Mouse (Mus musculus): ENCODE measurements around the gene Hsph1. TPM values are rescaled to one million over a fixed set of nuclear protein-coding genes. Genes with fewer than 3 reads are reported as not detected.

Hsph1 gene
- polyA plus RNA-seq, 1 experiment from 2014 or later = 104 TPM

DNA sequence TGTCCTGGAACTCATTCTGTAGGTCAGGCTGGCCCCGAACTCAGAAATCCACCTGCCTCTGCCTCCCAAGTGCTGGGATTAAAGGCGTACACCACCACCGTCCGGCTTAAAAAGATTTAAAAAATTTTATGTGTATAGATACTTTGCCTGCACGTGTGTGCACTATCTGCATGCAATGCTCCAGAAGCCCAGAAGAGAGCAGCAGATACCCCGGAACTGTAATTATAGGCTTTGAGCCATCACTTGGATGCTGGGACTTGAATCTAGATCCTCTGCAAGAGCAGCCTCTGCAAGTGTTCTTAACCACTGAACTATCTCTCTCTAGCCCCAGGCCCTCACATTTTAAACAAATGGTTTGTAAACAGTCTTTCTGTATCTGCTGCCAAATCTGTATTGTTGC is 26.8 kb upstream of the Hsph1 start:
- Histone ChIP-seq H3K4me2 (ENCODE audit: low read length) (no peak overlapping the region), H3K9me3 (ENCODE audit: control insufficient read depth, low read length) (0 out of 2 replicates have a peak, but pooled peaks cover 3% of the 10 kb centered on the region), H3K27me3 (ENCODE audit: control insufficient read depth, insufficient read depth, low read length) (no peaks in the 10 kb centered on the region), H3K4me3 (replicated peaks; ENCODE audit: low read depth, low read length) (no peak overlapping the region), H3K9ac (replicated peaks; ENCODE audit: low read length) (no peak overlapping the region), H3K36me3 (ENCODE audit: control insufficient read depth, insufficient read depth, low read length) (no peaks in the 10 kb centered on the region), H3K27ac (replicated peaks; ENCODE audit: low read depth, low read length) (no peak overlapping the region), H3K4me1 (ENCODE audit: control insufficient read depth, insufficient read depth, low read length) (no peaks in the 10 kb centered on the region)
- DNase-seq (no peak), ATAC-seq (ENCODE audit: low FRiP score, low TSS enrichment) (no peak)
- 92% methylated on average over 6 of the region's 6 CpGs for WGBS

DNA sequence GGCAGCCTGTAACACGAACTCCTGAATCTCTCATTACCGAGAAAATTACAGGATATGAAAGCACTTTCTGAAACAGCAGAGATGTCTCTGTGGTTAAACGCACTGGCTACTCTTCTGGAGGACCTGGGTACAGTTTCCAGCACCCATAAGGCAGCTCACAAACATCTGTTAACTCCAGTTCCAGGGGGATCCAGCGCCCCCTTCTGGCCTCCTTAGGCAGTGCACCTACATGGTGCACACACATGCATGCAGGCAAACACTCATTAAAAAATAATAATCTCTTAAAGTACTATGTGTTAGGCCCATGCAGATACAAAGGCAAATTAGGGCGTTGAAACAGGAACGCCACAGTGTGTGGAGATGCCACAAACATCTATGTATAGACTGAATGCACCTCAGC is 25.3 kb upstream of the Hsph1 start:
- Histone ChIP-seq H3K27ac (replicated peaks; ENCODE audit: low read depth, low read length) (no peak overlapping the region), H3K4me1 (ENCODE audit: control insufficient read depth, insufficient read depth, low read length) (no peaks in the 10 kb centered on the region), H3K4me3 (replicated peaks; ENCODE audit: low read depth, low read length) (no peak overlapping the region), H3K9me3 (ENCODE audit: control insufficient read depth, low read length) (0 out of 2 replicates have a peak, but pooled peaks cover 3% of the 10 kb centered on the region), H3K9ac (replicated peaks; ENCODE audit: low read length) (no peak overlapping the region), H3K4me2 (ENCODE audit: low read length) (no peak overlapping the region), H3K27me3 (ENCODE audit: control insufficient read depth, insufficient read depth, low read length) (no peaks in the 10 kb centered on the region), H3K36me3 (ENCODE audit: control insufficient read depth, insufficient read depth, low read length) (no peaks in the 10 kb centered on the region)
- no peak for ATAC-seq (ENCODE audit: low FRiP score, low TSS enrichment)
- WGBS = 90% methylated on average over 6 of the region's 6 CpGs
- DNase-seq = no peak

DNA sequence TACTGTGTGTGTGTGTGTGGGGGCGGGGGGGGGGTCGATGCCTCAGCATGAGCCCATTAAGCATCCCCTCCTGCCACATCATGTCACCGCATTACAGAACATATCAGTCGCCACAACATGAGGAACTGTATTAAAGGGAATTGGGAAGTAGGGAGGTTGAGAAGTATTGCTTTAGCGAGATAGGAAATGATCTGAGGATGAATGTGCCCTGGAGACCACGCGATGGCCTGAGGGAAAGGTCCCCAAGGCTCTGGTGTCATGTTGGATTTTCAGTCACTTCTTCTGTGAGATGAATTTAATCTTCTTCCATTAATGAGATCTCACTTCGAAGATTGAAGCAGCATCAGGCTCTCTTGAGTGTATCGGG is 23.2 kb upstream of the Hsph1 start:
- peak; percentile 50 for DNase-seq
- 53% methylated on average over 9 of the region's 9 CpGs for WGBS
- Histone ChIP-seq H3K4me2 (ENCODE audit: low read length) (no peak overlapping the region), H3K4me1 (ENCODE audit: control insufficient read depth, insufficient read depth, low read length) (no peaks in the 10 kb centered on the region), H3K9me3 (ENCODE audit: control insufficient read depth, low read length) (0 out of 2 replicates have a peak, but pooled peaks cover 3% of the 10 kb centered on the region), H3K9ac (replicated peaks; ENCODE audit: low read length) (no peak overlapping the region), H3K27ac (replicated peaks; ENCODE audit: low read depth, low read length) (no peak overlapping the region), H3K4me3 (replicated peaks; ENCODE audit: low read depth, low read length) (no peak overlapping the region), H3K27me3 (ENCODE audit: control insufficient read depth, insufficient read depth, low read length) (no peaks in the 10 kb centered on the region), H3K36me3 (ENCODE audit: control insufficient read depth, insufficient read depth, low read length) (no peaks in the 10 kb centered on the region)
- ATAC-seq (ENCODE audit: low FRiP score, low TSS enrichment) = no peak; the same call in 1 of the 2 replicates

DNA sequence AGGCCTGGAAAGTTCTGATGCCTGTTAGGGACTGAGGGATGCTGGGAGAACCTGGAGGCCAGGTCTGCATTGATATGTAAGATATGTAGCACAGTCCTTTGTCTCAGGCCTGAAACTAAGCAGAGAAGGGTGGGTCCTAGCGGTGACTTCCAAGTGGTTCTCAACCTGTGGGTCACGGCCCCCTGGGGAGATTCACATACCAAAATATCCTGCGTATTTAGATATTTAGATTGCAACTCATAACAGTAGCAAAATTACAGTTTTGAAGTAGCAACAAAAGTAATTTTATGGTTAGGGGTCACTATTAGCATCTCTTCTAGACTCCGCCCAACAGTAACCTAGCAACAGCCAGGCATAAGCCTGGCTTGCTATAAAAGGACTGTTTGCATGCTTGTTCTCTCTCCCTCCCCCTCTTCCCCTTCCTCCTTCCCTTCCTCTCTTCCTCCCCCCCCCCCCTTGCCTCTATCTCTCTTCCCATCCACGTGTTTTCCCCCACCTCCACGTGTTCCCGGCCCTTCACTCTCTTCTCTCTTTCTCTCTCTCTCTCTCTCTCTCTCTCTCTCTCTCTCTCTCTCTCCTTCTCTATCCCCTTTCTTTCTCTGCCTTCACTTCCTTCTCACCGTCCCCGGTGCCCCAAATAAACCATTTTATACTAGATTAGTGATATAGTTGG is 22.7 kb upstream of the Hsph1 start:
- H3K36me3 ChIP-seq (ENCODE audit: control insufficient read depth, insufficient read depth, low read length) = no peaks in the 10 kb centered on the region
- H3K9me3 ChIP-seq (ENCODE audit: control insufficient read depth, low read length) = 0 out of 2 replicates have a peak, but pooled peaks cover 3% of the 10 kb centered on the region
- H3K4me1 ChIP-seq (ENCODE audit: control insufficient read depth, insufficient read depth, low read length) = no peaks in the 10 kb centered on the region
- no peak for ATAC-seq (ENCODE audit: low FRiP score, low TSS enrichment)
- no peak overlapping the region for H3K9ac ChIP-seq (replicated peaks; ENCODE audit: low read length)
- no peaks in the 10 kb centered on the region for H3K27me3 ChIP-seq (ENCODE audit: control insufficient read depth, insufficient read depth, low read length)
- H3K4me3 ChIP-seq (replicated peaks; ENCODE audit: low read depth, low read length) = no peak overlapping the region
- peak; percentile 49 for DNase-seq
- no peak overlapping the region for H3K27ac ChIP-seq (replicated peaks; ENCODE audit: low read depth, low read length)
- 66% methylated on average over 9 of the region's 9 CpGs for WGBS
- no peak overlapping the region for H3K4me2 ChIP-seq (ENCODE audit: low read length)

DNA sequence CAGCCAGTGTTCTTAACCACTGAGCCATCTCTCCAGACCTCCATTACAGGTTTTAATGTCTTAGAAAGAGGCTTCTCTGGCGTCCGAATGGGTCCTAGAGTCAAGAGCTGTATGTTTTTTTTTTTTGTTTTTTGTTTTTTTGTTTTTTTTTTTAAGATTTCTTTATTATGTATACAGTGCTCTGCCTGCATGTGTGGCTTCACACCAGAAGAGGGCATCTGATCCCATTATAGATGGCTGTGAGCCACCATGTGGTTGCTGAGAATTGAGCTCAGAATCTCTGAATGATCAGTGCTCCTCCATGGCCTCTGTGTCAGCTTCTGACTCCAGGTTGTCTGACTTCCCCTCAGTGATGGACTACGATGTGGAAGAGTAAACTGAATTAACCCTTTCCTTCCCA is 21.8 kb upstream of the Hsph1 start:
- Histone ChIP-seq H3K9me3 (ENCODE audit: control insufficient read depth, low read length) (0 out of 2 replicates have a peak, but pooled peaks cover 3% of the 10 kb centered on the region), H3K4me2 (ENCODE audit: low read length) (no peak overlapping the region), H3K27ac (replicated peaks; ENCODE audit: low read depth, low read length) (no peak overlapping the region), H3K4me3 (replicated peaks; ENCODE audit: low read depth, low read length) (no peak overlapping the region), H3K36me3 (ENCODE audit: control insufficient read depth, insufficient read depth, low read length) (no peaks in the 10 kb centered on the region), H3K4me1 (ENCODE audit: control insufficient read depth, insufficient read depth, low read length) (no peaks in the 10 kb centered on the region), H3K9ac (replicated peaks; ENCODE audit: low read length) (no peak overlapping the region), H3K27me3 (ENCODE audit: control insufficient read depth, insufficient read depth, low read length) (no peaks in the 10 kb centered on the region)
- ATAC-seq (ENCODE audit: low FRiP score, low TSS enrichment) (no peak), DNase-seq (no peak)
- WGBS = 58% methylated on average over 3 of the region's 3 CpGs

DNA sequence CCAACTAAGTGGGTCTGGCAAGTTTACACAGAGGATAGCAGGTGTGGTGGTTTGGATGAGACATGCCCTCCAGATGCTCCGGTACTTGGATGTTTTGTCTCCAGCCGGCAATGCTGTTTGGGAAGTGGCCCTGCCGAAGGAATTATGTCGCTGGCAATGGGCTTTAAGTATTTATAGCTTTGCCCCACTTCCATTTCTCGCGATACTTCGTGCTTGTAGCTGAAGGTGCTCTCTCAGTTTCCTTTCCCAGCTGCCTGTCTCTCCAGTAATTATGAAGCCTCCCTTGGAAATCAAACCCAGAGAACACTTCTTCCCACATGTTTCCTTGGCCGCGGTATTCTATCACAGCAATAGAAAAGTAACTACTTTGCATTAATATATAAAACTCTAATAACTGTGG is 19.5 kb upstream of the Hsph1 start:
- DNase-seq (no peak), ATAC-seq (ENCODE audit: low FRiP score, low TSS enrichment) (no peak)
- Histone ChIP-seq H3K4me2 (ENCODE audit: low read length) (no peak overlapping the region), H3K27ac (replicated peaks; ENCODE audit: low read depth, low read length) (no peak overlapping the region), H3K36me3 (ENCODE audit: control insufficient read depth, insufficient read depth, low read length) (no peaks in the 10 kb centered on the region), H3K27me3 (ENCODE audit: control insufficient read depth, insufficient read depth, low read length) (no peaks in the 10 kb centered on the region), H3K9ac (replicated peaks; ENCODE audit: low read length) (no peak overlapping the region), H3K4me3 (replicated peaks; ENCODE audit: low read depth, low read length) (no peak overlapping the region), H3K9me3 (ENCODE audit: control insufficient read depth, low read length) (no peaks in the 10 kb centered on the region), H3K4me1 (ENCODE audit: control insufficient read depth, insufficient read depth, low read length) (no peaks in the 10 kb centered on the region)
- 89% methylated on average over 9 of the region's 9 CpGs for WGBS

DNA sequence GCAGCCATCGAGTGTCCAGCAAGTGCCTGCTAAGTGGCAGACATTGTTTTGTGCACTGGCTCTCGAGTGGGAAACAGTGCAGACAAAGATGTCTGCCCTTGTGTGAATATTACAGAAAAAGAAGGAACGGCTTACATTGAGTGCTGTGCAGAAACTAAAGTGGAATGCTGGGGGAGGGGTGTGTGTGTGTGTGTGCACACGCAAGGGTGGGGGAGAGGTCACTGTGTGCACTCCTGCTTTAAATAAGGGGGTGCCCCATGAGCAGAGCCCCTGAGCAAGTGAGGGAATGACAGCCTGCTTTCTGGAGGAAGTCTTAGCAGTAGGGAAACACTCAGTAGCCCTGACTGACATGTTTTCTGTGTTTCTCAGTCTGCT is 14.0 kb upstream of the Hsph1 start:
- ATAC-seq (ENCODE audit: low FRiP score, low TSS enrichment) = no peak
- H3K27ac ChIP-seq (replicated peaks; ENCODE audit: low read depth, low read length) = no peak overlapping the region
- no peaks in the 10 kb centered on the region for H3K9me3 ChIP-seq (ENCODE audit: control insufficient read depth, low read length)
- H3K27me3 ChIP-seq (ENCODE audit: control insufficient read depth, insufficient read depth, low read length) = no peaks in the 10 kb centered on the region
- no peak for DNase-seq
- H3K9ac ChIP-seq (replicated peaks; ENCODE audit: low read length) = no peak overlapping the region
- 71% methylated on average over 4 of the region's 4 CpGs for WGBS
- no peak overlapping the region for H3K4me3 ChIP-seq (replicated peaks; ENCODE audit: low read depth, low read length)
- no peak overlapping the region for H3K4me2 ChIP-seq (ENCODE audit: low read length)
- no peaks in the 10 kb centered on the region for H3K36me3 ChIP-seq (ENCODE audit: control insufficient read depth, insufficient read depth, low read length)
- peaks cover 6% of the 10 kb centered on the region for H3K4me1 ChIP-seq (ENCODE audit: control insufficient read depth, insufficient read depth, low read length)

DNA sequence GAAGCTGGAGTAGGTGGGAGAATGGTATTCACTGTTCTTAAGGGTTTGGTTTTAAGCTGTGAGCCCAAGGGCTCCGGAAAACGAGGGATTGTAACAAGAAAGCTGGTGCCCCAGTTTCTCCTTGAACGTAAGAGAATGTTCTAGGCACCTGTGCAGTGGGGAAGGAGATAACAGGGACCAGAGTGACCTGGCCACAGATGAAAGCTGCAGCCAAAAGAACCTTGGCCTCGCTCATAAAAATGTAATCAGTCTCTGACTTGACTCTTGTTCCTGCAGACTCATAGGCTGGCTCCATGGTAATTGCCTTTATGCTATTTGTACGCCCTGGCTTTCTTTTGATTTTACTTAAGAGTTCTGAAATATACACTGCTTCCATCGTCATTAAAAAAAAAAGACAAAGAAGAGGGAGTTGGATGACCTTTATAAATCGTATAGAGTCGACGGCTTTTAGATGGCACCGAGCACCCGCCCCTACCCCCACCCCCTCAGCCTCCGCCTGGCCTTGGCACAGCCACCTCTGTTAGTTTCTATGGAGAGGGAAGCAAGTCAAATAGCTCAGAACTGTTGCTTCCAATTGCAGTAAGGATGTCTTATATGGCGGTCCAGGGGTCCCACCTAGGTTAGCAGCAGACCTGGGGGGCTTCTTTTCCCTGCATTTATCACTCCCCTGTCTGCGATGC is 13.5 kb upstream of the Hsph1 start:
- 88% methylated on average over 14 of the region's 14 CpGs for WGBS

DNA sequence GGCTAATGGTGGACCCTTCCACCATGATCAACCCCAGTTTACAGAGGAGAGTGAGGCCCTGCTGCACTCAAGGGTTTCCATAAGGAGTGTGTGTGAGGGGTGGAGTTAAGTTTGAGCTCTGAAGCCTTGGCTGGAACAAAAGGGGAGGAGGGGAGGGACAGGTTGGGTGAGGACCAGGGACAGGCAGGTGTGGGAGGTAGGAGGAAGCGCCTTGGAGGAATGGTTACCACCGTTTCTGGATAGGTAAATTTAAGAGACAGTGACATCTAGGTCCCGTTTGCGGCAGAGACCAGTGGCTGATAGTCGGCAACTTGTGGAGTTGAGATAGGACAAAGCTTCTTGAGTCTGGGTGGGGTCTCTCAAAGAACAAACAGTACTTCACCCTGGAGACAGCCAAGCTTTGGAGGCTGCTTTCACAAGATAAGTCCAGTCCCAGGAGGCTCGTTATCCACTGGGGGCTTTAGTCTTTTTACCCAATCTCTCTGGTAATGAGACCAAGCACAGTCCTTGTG is 12.8 kb upstream of the Hsph1 start:
- Histone ChIP-seq H3K4me2 (ENCODE audit: low read length) (no peak overlapping the region), H3K27ac (replicated peaks; ENCODE audit: low read depth, low read length) (no peak overlapping the region), H3K4me3 (replicated peaks; ENCODE audit: low read depth, low read length) (no peak overlapping the region), H3K4me1 (ENCODE audit: control insufficient read depth, insufficient read depth, low read length) (peaks cover 6% of the 10 kb centered on the region), H3K27me3 (ENCODE audit: control insufficient read depth, insufficient read depth, low read length) (no peaks in the 10 kb centered on the region), H3K9me3 (ENCODE audit: control insufficient read depth, low read length) (no peaks in the 10 kb centered on the region), H3K36me3 (ENCODE audit: control insufficient read depth, insufficient read depth, low read length) (no peaks in the 10 kb centered on the region), H3K9ac (replicated peaks; ENCODE audit: low read length) (no peak overlapping the region)
- ATAC-seq (ENCODE audit: low FRiP score, low TSS enrichment) (no peak), DNase-seq (no peak)
- WGBS = 80% methylated on average over 6 of the region's 6 CpGs

More for the DNA sequence above, 13.5 kb upstream of the Hsph1 start:
- no peak overlapping the region for H3K4me3 ChIP-seq (replicated peaks; ENCODE audit: low read depth, low read length)
- H3K4me2 ChIP-seq (ENCODE audit: low read length) = no peak overlapping the region
- H3K9ac ChIP-seq (replicated peaks; ENCODE audit: low read length) = no peak overlapping the region
- H3K4me1 ChIP-seq (ENCODE audit: control insufficient read depth, insufficient read depth, low read length) = peaks cover 6% of the 10 kb centered on the region
- no peaks in the 10 kb centered on the region for H3K9me3 ChIP-seq (ENCODE audit: control insufficient read depth, low read length)
- no peaks in the 10 kb centered on the region for H3K27me3 ChIP-seq (ENCODE audit: control insufficient read depth, insufficient read depth, low read length)
- no peak for ATAC-seq (ENCODE audit: low FRiP score, low TSS enrichment)
- H3K27ac ChIP-seq (replicated peaks; ENCODE audit: low read depth, low read length) = no peak overlapping the region
- H3K36me3 ChIP-seq (ENCODE audit: control insufficient read depth, insufficient read depth, low read length) = no peaks in the 10 kb centered on the region
- DNase-seq = no peak

Data from midbrain, embryonic 14.5 days (tissue).